Mouse (Mus musculus) thymus, adult 18-20 months (tissue): ENCODE data around the gene Adm.

Experiments
- DNase-seq, 2 experiments: peaks; one replicate each; pipeline ENCODE4 v3.0.0; 2022; ENCODE audit warnings: mixed read lengths in 2 of 2

Adm gene

DNA sequence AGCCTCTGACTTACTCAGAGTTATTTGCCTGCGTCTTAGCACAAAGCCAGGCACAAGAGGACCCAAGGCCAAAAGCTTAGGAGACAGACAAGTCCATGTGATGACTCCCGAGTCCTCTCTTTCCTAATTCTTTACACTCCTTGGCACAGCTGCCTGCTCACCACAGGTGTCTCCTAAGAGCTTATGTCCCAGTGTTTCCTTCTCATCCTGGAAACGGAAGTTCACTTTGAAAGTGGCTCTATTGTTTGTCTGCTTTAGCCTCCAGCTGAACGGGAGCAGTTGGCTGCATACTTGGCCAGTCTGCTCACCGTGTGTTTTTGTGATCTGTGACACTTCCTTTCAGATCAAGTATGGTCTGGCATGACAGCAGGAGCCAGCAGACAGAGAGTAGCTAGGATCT, 41.3 kb downstream of the Adm start:
- DNase-seq: no peak

DNA sequence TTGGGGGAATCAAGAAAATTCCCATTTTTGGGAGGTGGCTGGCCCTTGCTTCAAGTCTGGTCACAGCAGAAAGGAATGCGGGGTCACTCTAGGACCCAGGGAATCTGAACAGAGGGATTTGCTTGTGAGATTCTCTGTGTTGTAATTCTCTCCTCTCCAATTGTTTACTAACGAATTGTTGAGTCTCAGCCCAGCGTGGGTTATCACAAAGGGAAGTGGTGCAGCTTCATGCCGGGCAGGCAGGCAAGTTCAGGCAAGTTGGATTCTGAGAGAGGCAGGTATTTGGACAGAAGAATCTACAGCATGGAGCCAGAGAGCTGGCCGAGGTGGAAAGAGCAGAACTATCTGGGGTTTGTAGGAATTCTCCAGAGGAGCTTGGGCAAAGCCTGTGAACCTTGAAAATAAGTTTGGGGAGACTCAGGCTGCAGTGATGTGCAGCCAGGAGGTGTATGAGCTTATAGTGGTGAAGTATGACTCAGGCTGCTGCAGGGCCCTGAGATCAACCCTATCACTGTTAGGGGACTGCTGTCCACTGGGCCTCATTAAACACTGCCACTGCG, 43.7 kb downstream of the Adm start:
- DNase-seq: no peak
